Mouse (Mus musculus) ES-E14 (cell line): Measurements from ENCODE around the gene Rgma.

ENCODE experiments used
- CHD2 ChIP-seq: IDR thresholded peaks from 2 replicates; pipeline ENCODE4 v1.6.1; 2014; ENCODE audit warnings: mild to moderate bottlenecking, low read depth, low read length, inconsistent platforms
- HCFC1 ChIP-seq: IDR thresholded peaks from 2 replicates; pipeline ENCODE4 v1.6.1; 2012; ENCODE audit warnings: low read length, inconsistent platforms, borderline replicate concordance; ENCODE audit not compliant: insufficient read depth
- MAFK ChIP-seq: IDR thresholded peaks from 2 replicates; pipeline ENCODE4 v1.6.1; 2014; ENCODE audit warnings: mild to moderate bottlenecking, low read depth, low read length, inconsistent platforms; ENCODE audit not compliant: insufficient read depth
- ZNF384 ChIP-seq: IDR thresholded peaks from 2 replicates; pipeline ENCODE4 v1.6.1; 2012; ENCODE audit warnings: low read depth, low read length, inconsistent platforms

GRCm38 (mm10) chr7:73367681-73368464 is 7.4 kb upstream of the Rgma start:
- TF ChIP-seq ZNF384 (no peak), MAFK (no peak), CHD2 (no peak), HCFC1 (no peak)
